Mouse (Mus musculus) liver, adult 2 months (tissue): ENCODE data around the gene Lrp1. TPM values are rescaled to one million over a fixed set of nuclear protein-coding genes. Genes with fewer than 3 reads are reported as not detected.

Experiments
- DNase-seq: peaks from one replicate; pipeline ENCODE4 v3.0.0-alpha.2; 2011; ENCODE audit warnings: low read depth, low spot score; ENCODE audit errors: extremely low read depth
- H3K27ac ChIP-seq: fragments of 200-500 bp; replicated peaks from 2 replicates; pipeline ENCODE4 v1.5.1; 2012; ENCODE audit warnings: low read depth, mild to moderate bottlenecking, control low read depth, inconsistent platforms, low read length; ENCODE audit not compliant: insufficient read depth
- H3K27me3 ChIP-seq: fragments of 200-500 bp; 2 replicates; pipeline ENCODE4 v1.6.1; 2012; ENCODE audit warnings: mild to moderate bottlenecking, moderate library complexity, low read length, inconsistent platforms; ENCODE audit not compliant: control insufficient read depth, insufficient read depth
- H3K36me3 ChIP-seq: fragments of 200-500 bp; 2 replicates; pipeline ENCODE4 v1.6.1; 2012; ENCODE audit warnings: low read length, inconsistent platforms; ENCODE audit not compliant: control insufficient read depth, insufficient read depth
- H3K4me1 ChIP-seq: fragments of 200-500 bp; 2 replicates; pipeline ENCODE4 v1.6.1; 2011; ENCODE audit warnings: low read length; ENCODE audit not compliant: control insufficient read depth, insufficient read depth
- H3K4me3 ChIP-seq: fragments of 200-500 bp; 2 replicates; pipeline ENCODE4 v1.5.1; 2011; ENCODE audit warnings: low read depth, mild to moderate bottlenecking, control low read depth, low read length, moderate library complexity; ENCODE audit not compliant: insufficient read depth
- H3K79me2 ChIP-seq: fragments of 200-500 bp; 2 replicates; pipeline ENCODE4 v1.6.1; 2012; ENCODE audit warnings: inconsistent platforms, mild to moderate bottlenecking, low read length, moderate library complexity; ENCODE audit not compliant: control insufficient read depth, insufficient read depth
- H3K9ac ChIP-seq: fragments of 200-500 bp; 2 replicates; pipeline ENCODE4 v1.6.1; 2012; ENCODE audit warnings: low read depth, mild to moderate bottlenecking, control low read depth, inconsistent platforms, low read length
- CTCF ChIP-seq: fragments of 200-500 bp; IDR thresholded peaks from 2 replicates; pipeline ENCODE4 v1.5.1; 2011; ENCODE audit warnings: low read depth, low read length, control low read depth
- POLR2A ChIP-seq: fragments of 200-500 bp; IDR thresholded peaks from 2 replicates; pipeline ENCODE4 v1.6.1; 2011; ENCODE audit warnings: low read length, control low read depth; ENCODE audit not compliant: insufficient read depth; ENCODE audit errors: extremely low read depth
- WGBS: fragments of 180-500 bp; shearing (Covaris S2); methylation state at CpG from one replicate; pipeline ENCODE4 v1.1.7; 2018; 5-methylcytosine and 5-hydroxymethylcytosine counted together
- polyA plus RNA-seq: library from polyadenylated mRNA; depleted of rRNA; stranded (reverse); fragments of >200 nt; gene quantifications from 2 replicates; pipeline ENCODE4 v1.2.3, GENCODE M21; 2012
- total RNA-seq: library from RNA; depleted of rRNA; stranded (reverse); fragments of >200 nt; gene quantifications from 2 replicates; pipeline ENCODE4 v1.2.3, GENCODE M21; 2014

Gene Lrp1
- total and polyA plus RNA-seq, 2 experiments: 193 to 354 TPM

GRCm38 (mm10) chr10:127614236-127615033 is 6.5 kb downstream of the Lrp1 start:
- Histone ChIP-seq H3K4me1 (peaks cover 50% of the 10 kb centered on the region), H3K36me3 (peaks cover 20% of the 10 kb centered on the region), H3K27me3 (no peaks in the 10 kb centered on the region), H3K79me2 (peaks cover 21% of the 10 kb centered on the region; the same call in 1 of the 2 replicates), H3K27ac (peak overlapping the region; percentile 82), H3K4me3 (no peak overlapping the region), H3K9ac (peak overlapping the region; percentile 15)
- DNase-seq: no peak
- no peak for TF ChIP-seq POLR2A
- TF ChIP-seq CTCF: no peak
- 27% methylated on average over 12 of the region's 12 CpGs for WGBS

GRCm38 (mm10) chr10:127612079-127612775 is 8.7 kb downstream of the Lrp1 start:
- peaks cover 33% of the 10 kb centered on the region for H3K36me3 ChIP-seq
- peaks cover 49% of the 10 kb centered on the region for H3K4me1 ChIP-seq
- DNase-seq: peak; percentile 93
- H3K9ac ChIP-seq: peak overlapping the region; percentile 44
- 30% methylated on average over 14 of the region's 14 CpGs for WGBS
- H3K4me3 ChIP-seq: no peak overlapping the region
- H3K27me3 ChIP-seq: no peaks in the 10 kb centered on the region
- peaks cover 22% of the 10 kb centered on the region; the same call in 1 of the 2 replicates for H3K79me2 ChIP-seq
- H3K27ac ChIP-seq: peak overlapping the region; percentile 82
- no peak for TF ChIP-seq POLR2A
- TF ChIP-seq CTCF: no peak

GRCm38 (mm10) chr10:127610066-127610415 is 10.9 kb downstream of the Lrp1 start:
- DNase-seq: no peak
- WGBS: 52% methylated on average over 9 of the region's 9 CpGs
- Histone ChIP-seq H3K9ac (no peak overlapping the region), H3K4me1 (peaks cover 40% of the 10 kb centered on the region), H3K79me2 (peaks cover 9% of the 10 kb centered on the region; the same call in 1 of the 2 replicates), H3K27me3 (no peaks in the 10 kb centered on the region), H3K36me3 (peaks cover 48% of the 10 kb centered on the region), H3K27ac (peak overlapping the region; percentile 4), H3K4me3 (no peak overlapping the region)
- TF ChIP-seq POLR2A (no peak), CTCF (no peak)

- peak overlapping the region; percentile 33 for H3K27ac ChIP-seq
- peaks cover 48% of the 10 kb centered on the region for H3K36me3 ChIP-seq
- peak; percentile 43 for DNase-seq
- H3K79me2 ChIP-seq: peaks cover 9% of the 10 kb centered on the region; the same call in 1 of the 2 replicates
- TF ChIP-seq POLR2A (no peak), CTCF (no peak)
- no peaks in the 10 kb centered on the region for H3K27me3 ChIP-seq
- no peak overlapping the region for H3K4me3 ChIP-seq
- H3K4me1 ChIP-seq: peaks cover 43% of the 10 kb centered on the region
- WGBS: 65% methylated on average over 9 of the region's 9 CpGs
- no peak overlapping the region for H3K9ac ChIP-seq
These were observed 11.4 kb downstream of the Lrp1 start for GRCm38 (mm10) chr10:127609415-127610065.

GRCm38 (mm10) chr10:127607059-127607458 is 13.9 kb downstream of the Lrp1 start:
- WGBS: 80% methylated on average over 7 of the region's 7 CpGs
- Histone ChIP-seq H3K27me3 (no peaks in the 10 kb centered on the region), H3K36me3 (peaks cover 57% of the 10 kb centered on the region), H3K27ac (no peak overlapping the region), H3K4me3 (no peak overlapping the region), H3K79me2 (peaks cover 9% of the 10 kb centered on the region; the same call in 1 of the 2 replicates), H3K4me1 (peaks cover 42% of the 10 kb centered on the region), H3K9ac (no peak overlapping the region)
- DNase-seq: no peak
- TF ChIP-seq CTCF: no peak
- no peak for TF ChIP-seq POLR2A
